Mouse (Mus musculus) heart, postnatal 0 days (tissue): ENCODE measurements around the gene H2-Eb1.

ENCODE experiments used
- CTCF ChIP-seq: IDR thresholded peaks from 2 replicates; pipeline ENCODE4 v1.5.1; 2016; ENCODE audit warnings: antibody characterized with exemption, control low read depth, low read depth
- EP300 ChIP-seq: IDR thresholded peaks from 2 replicates; pipeline ENCODE4 v1.6.1; 2016; ENCODE audit warnings: antibody characterized with exemption, low read depth

- TF ChIP-seq CTCF (no peak), EP300 (no peak)
Observed at GRCm38 (mm10) chr17:34270230-34270629, 35.4 kb upstream of the H2-Eb1 start.
